Mouse (Mus musculus) liver, embryonic 18 days (tissue): Measurements from ENCODE around the gene Asgr2. TPM values are rescaled to one million over a fixed set of nuclear protein-coding genes. Genes with fewer than 3 reads are reported as not detected.

ENCODE experiments used
- polyA plus RNA-seq: library from polyadenylated mRNA; depleted of rRNA; stranded (reverse); fragments of >200 nt; gene quantifications from 2 replicates; pipeline ENCODE4 v1.2.3, GENCODE M21; 2012; rRNA removed

The Asgr2 gene
- 46.4 and 50.4 TPM in 2 replicates for polyA plus RNA-seq

GRCm38 (mm10) chr11:70091986-70092783 lies at the start of gene Asgr2:
TSS of gene Asgr2 (plus strand) at chr11:70092644.

GRCm38 (mm10) chr11:70053898-70054570 lies 38.4 kb upstream of the Asgr2 start, which contains the start of gene Asgr1:
TSS of gene Asgr1 (plus strand) at chr11:70054085.

DNA sequence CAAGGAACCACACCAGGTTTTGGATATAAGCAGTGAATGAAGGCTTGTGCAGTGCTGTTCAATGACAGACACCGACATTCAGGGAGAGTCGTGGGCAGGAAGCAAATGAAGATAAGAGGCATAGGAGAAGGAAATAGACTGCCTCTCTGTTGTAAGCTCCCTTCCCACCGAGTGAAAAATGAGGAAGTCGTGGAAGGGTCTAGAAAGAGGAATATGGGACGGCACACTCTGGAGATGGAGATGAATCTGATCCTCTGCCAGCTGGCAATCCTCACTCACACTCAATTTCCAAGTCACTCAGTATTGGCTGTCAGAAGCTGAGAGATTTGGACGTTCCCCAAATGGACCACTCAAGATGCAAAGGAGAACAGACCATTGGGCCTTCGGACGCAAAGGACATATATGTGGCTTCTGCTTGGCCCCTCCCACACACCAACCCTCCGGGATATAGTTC lies 37.5 kb downstream of the Asgr2 start, which contains the start of gene Mgl2:
Gene Mgl2 (plus strand): TSS at position 404 of the 454 bp plus-strand sequence.

Other genes starting within 250 kb of the Asgr2 start
- gene Plscr3, start 246.3 kb upstream of the Asgr2 start, polyA plus RNA-seq = 19.8 and 22.6 TPM in 2 replicates
- 0.49 and 0.73 TPM in 2 replicates for gene Tnk1, start 233.9 kb upstream of the Asgr2 start, polyA plus RNA-seq
- gene Tmem95, start 214.6 kb upstream of the Asgr2 start, polyA plus RNA-seq = not detected in 2 replicates
- gene Kctd11, start 211.2 kb upstream of the Asgr2 start, polyA plus RNA-seq = 1.2 TPM in 2 replicates
- gene Acap1, start 197.1 kb upstream of the Asgr2 start, polyA plus RNA-seq = 7.9 and 10.7 TPM in 2 replicates
- gene 2810408A11Rik, start 191.7 kb upstream of the Asgr2 start, polyA plus RNA-seq = 0.36 and 0.38 TPM in 2 replicates
- 11.4 and 13.4 TPM in 2 replicates for gene Neurl4, start 191.6 kb upstream of the Asgr2 start, polyA plus RNA-seq
- 43.2 and 45.2 TPM in 2 replicates for gene Gps2, start 178.8 kb upstream of the Asgr2 start, polyA plus RNA-seq
- gene Eif5a, start 170.7 kb upstream of the Asgr2 start, polyA plus RNA-seq = 578 and 620 TPM in 2 replicates
- 0.08 and 0.42 TPM in 2 replicates for gene Ybx2, start 156.8 kb upstream of the Asgr2 start, polyA plus RNA-seq
- gene Slc2a4, start 144.5 kb upstream of the Asgr2 start, polyA plus RNA-seq = 8.7 and 9.0 TPM in 2 replicates
- gene Cldn7, start 127.9 kb upstream of the Asgr2 start, polyA plus RNA-seq = 3.2 and 4.8 TPM in 2 replicates
- gene Ctdnep1, start 111.5 kb upstream of the Asgr2 start, polyA plus RNA-seq = 23.5 and 24.9 TPM in 2 replicates
- gene Elp5, start 110.1 kb upstream of the Asgr2 start, polyA plus RNA-seq = 34.3 and 36.0 TPM in 2 replicates
- gene Gabarap, start 101.5 kb upstream of the Asgr2 start, polyA plus RNA-seq = 191 and 207 TPM in 2 replicates
- gene Phf23, start 96.9 kb upstream of the Asgr2 start, polyA plus RNA-seq = 15.0 and 15.6 TPM in 2 replicates
- gene Dvl2, start 92.0 kb upstream of the Asgr2 start, polyA plus RNA-seq = 4.2 and 4.6 TPM in 2 replicates
- 164 and 167 TPM in 2 replicates for gene Acadvl, start 77.2 kb upstream of the Asgr2 start, polyA plus RNA-seq
- 1.6 and 2.3 TPM in 2 replicates for gene Dlg4, start 75.7 kb upstream of the Asgr2 start, polyA plus RNA-seq
- gene Asgr1, start 38.6 kb upstream of the Asgr2 start, polyA plus RNA-seq = 170 and 192 TPM in 2 replicates
- 1.3 and 1.7 TPM in 2 replicates for gene Mgl2, start 37.7 kb downstream of the Asgr2 start, polyA plus RNA-seq
- gene Clec10a, start 63.6 kb downstream of the Asgr2 start, polyA plus RNA-seq = 0.45 and 0.84 TPM in 2 replicates
- gene Slc16a11, start 120.1 kb downstream of the Asgr2 start, polyA plus RNA-seq = 3.3 and 3.6 TPM in 2 replicates
- gene Slc16a13, start 128.4 kb downstream of the Asgr2 start, polyA plus RNA-seq = 1.1 and 1.7 TPM in 2 replicates
- gene Bcl6b, start 137.2 kb downstream of the Asgr2 start, polyA plus RNA-seq = 1.3 and 1.6 TPM in 2 replicates
- gene 0610010K14Rik, start 145.3 kb downstream of the Asgr2 start, polyA plus RNA-seq = 38.7 and 43.7 TPM in 2 replicates
- 4.0 and 4.5 TPM in 2 replicates for gene Gm21988, start 147.2 kb downstream of the Asgr2 start, polyA plus RNA-seq
- gene Rnasek, start 147.2 kb downstream of the Asgr2 start, polyA plus RNA-seq = 52.5 and 55.2 TPM in 2 replicates
- gene Alox12, start 162.7 kb downstream of the Asgr2 start, polyA plus RNA-seq = 9.4 and 10.6 TPM in 2 replicates
- 0.07 and 0.15 TPM in 2 replicates for gene Alox12e, start 230.0 kb downstream of the Asgr2 start, polyA plus RNA-seq